Mouse (Mus musculus) T-helper 2 cell (primary cell): Measurements from ENCODE around the gene Romo1.

Experiments used
- in situ Hi-C: fragments of 300-600 bp; cut with MboI, MseI; formaldehyde crosslinking; loops from one replicate; pipeline ENCODE4 v1.15.1; 2025; ENCODE audit warnings: high pct_unique_total_duplicates

The Romo1 gene

DNA sequence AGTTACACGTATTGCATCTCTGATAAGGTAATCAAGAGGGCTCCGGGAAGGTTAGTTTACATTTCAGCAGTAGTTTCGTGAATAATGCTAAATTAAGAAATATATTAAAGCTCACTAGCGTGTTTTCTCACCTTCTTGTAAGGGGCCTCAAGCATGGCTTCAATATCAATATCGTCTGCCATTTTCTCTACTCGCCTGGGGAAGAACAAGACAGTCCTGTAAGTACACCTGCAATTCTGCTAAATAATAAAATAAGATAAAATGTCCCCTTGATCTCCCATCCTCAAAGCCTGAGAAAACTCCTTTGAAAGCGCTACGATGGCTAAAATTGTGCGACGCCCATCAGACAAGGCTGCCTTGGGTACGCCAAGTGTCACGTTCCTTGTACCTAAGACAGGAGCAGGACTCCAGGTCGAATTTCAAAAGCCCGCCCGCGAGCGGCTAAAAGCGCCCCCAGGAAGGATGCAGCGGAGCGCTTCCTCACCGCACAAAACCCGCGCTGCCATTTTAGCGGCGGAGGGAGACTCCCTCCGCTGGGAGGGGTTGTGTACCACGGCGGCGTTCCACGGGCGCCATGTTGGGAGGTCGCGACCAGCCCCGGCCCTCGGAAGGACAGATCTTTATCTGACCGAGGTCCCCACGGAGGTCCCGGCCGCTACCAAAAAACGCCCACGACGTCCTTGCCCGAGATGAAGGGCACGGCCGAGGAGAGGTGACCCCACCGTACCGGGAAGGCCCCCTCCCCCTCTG lies 35.4 kb downstream of the Romo1 start:
- in situ Hi-C loops: loop anchor here (25.0 kb wide), 1 partner anchor 1292 kb away; the partner anchor contains the start of gene Eif2s2

DNA sequence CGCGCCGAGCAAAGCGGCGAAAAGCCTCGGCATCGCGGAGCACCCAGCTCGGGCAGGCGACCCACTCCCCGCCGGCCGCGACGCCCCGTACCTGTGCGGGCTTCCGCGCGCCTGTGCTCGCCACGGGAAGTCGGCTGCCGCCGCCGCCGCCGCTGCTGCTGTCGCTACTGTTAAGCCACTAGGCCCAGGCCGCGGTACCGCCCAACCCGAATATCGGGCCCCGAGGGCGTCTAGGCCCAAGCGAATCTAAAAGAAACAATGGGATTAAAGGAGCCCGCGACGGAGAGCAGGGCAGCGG lies 35.9 kb downstream of the Romo1 start:
- in situ Hi-C loops: loop anchor here (25.0 kb wide), 1 partner anchor 1292 kb away; the partner anchor contains the start of gene Eif2s2

DNA sequence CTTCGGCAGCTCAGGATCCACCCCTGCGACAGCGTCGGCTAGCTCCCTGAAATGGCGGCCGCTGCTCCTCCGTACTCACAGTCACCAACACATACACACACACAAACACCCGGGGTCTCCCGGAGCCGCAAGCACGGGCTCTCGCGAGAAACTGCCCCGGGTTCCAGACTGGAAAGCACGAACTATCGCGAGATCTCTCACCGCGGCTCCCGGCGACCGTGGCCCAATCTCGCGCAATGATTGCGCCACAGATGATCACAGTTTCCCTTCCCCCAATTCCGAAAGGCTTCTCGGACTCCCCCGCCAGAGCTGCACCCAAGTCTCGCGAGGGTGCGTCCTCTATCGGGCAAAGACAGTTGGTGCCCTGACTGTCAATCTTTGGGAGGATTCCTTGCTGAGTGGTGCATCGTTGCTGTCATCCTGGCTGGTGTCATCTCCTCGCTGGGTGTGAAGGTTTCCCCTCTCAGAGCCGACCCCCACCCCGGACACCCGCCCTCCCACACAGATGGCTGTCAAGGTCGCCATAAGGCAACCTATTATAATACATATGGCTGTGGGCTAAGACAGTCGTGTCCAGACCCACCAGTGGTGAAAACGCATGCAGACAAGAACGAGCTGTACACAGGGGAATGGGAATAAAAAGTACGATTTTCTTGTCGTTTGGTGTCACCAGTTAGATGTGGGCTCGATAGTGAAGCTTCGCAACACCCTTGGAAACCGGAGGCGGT lies 36.4 kb downstream of the Romo1 start, which contains the start of gene Rbm39:
Gene Rbm39 (minus strand): TSS at position 145 of the 728 bp plus-strand sequence.
- in situ Hi-C loops: loop anchor here (25.0 kb wide), 1 partner anchor 1293 kb away; the partner anchor contains the start of gene Eif2s2

DNA sequence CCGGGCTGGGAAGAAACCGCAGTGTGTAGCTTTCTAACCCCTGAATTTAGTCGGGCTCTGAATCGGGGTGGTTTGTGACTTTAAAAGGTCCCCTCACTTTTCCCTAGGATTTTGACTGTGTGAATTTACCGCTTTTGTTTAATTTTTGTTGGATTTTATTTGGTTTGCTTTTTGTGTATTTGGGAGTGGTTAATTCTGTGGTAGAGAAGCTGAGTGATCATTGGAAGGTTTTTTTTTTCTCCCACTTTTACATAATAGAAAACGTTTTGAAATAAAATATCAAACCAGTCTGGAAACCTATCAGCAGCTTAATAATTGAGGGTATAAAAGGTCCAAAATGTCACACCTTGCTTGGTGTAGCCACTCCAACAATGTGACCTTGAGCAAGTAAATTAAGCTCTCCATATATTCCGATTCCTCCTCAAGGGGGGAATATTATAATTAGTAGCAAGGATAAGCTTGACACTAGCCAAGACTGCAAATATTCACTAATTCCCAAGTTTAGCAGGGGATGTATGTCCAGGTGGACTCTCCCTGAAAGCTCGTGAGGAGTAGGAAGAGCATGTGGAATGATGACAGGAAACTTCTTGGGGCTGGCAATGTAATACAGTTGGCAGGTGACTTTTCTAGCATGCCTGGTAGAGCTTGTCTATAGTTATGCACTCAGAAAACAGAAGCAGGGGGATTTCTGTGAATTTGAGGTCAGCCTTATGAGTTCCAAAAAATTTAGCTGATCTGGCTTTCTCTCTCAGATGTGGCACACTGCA lies 37.2 kb downstream of the Romo1 start:
- in situ Hi-C loops: loop anchor here (25.0 kb wide), 1 partner anchor 1294 kb away; the partner anchor contains the start of gene Eif2s2

DNA sequence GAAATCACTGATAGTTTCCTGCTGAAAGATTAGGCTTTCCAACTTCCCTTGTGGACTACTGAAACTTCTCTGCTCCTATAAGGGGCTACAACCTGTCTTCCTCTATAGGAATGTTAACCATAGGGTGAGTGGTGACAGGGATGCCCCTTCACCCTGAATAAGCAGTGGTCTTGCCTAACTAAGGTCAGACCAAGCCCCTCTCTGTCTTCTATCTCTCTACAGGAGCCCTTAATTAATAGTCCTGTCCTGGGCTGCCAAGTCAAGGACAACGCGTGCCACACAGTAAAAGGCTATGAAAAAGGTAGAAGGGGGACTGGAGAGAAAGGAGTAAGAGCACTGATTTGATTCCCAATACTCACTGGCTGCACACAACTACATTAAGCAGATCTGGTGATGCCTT lies 37.8 kb downstream of the Romo1 start:
- in situ Hi-C loops: loop anchor here (25.0 kb wide), 1 partner anchor 1294 kb away; the partner anchor contains the start of gene Eif2s2

DNA sequence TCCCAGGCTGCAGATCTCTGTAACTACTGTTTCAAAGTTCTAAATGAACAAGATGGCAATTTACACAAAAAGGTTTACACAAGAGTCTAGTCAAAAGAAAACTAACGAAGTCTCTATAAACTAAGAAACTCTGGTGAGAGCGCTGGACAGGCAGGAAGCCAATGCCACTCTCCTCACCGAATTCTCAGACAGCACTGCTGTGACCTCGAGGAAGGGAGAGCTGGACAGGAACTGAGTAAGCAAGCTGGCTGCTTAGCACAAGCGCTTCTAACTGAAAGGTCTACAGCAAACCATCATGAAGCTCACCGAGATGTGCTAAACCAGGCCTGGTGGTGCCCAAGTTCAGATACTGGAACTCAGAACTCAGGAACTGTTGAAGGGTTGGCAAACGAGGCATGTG lies 45.4 kb downstream of the Romo1 start:
- in situ Hi-C loops: loop anchor here (25.0 kb wide), 1 partner anchor 1302 kb away; the partner anchor contains the start of gene Eif2s2

DNA sequence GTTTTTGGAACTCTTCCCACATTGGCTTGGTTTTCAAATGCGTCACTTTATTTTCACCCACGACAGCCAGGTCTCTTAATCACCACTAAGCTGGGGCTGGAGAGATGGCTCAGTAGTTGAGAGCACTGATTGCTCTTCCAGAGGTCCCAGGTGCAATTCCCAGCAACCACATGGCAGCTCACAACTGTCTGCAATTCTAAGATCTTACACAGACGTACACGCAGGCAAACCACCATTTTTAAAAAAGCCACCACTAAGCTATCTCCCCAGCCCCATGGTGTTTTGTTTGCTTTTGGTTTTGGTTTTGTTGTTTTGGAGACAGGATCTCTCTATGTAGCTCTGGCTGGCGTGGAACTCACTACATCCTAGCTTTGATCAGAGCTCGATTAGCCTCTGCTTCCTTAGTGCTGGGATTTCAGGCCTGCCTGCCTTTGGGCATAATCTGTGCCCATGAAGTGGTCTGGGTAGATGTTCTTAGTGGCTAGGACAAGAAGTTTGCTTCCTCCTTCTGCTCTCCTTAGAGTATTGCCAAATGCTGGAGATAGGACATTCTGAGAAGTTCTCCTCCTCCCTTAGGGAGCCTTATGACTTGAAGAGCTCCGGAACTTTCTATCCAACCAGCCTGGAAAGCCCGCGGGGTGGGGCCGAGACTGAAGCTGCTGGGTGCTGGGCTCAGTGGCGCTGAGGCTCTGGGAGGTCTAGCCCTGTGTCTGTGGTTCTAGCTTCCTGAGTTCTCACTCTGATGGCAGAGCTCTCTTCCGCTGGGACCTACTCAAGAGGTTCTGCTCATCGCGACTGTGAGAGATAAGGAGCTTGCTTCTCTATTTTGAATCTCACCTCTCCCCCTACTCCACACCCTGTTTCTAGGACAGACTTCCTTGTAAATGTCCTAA lies 46.4 kb downstream of the Romo1 start:
- in situ Hi-C loops: loop anchor here (25.0 kb wide), 1 partner anchor 1303 kb away; the partner anchor contains the start of gene Eif2s2

DNA sequence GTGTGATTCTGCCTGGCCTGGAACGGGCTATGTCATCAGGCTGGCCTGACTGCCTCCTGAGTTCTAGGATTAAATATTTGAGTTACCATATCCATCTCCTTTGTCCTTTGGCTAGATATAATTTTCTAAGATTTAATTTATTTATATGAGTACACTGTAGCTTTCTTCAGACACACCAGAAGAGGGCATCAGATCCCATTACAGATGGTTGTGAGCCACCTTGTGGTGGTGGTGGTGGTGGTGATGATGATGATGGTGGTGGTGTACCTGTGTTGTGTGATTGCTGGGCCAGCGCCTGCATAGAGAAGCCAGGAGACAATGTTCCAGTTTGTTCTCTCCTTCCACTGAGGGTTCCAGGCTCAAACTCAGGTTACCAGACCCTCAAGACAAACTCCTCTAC lies 47.7 kb downstream of the Romo1 start:
- in situ Hi-C loops: loop anchor here (25.0 kb wide), 1 partner anchor 1304 kb away; the partner anchor contains the start of gene Eif2s2

DNA sequence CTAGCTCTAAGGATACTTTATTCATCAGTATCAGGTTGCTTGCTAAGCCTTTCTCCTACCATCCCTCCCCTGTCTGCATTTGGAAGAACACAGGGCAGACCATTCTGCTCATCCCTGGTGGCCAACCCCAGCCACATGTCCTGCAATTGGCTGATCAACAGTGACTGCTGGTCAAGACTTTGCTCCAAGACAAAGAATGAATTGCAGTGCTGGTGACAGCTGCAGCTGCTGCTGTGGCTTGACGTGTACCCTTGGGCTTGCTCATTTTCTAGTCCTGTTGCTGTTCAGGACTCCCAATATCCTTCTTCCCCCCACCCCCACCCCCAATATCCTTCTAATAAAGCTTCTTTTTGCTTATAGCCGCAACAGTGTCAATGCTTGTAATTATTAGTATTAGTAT lies 48.2 kb downstream of the Romo1 start:
- in situ Hi-C loops: loop anchor here (25.0 kb wide), 1 partner anchor 1305 kb away; the partner anchor contains the start of gene Eif2s2

DNA sequence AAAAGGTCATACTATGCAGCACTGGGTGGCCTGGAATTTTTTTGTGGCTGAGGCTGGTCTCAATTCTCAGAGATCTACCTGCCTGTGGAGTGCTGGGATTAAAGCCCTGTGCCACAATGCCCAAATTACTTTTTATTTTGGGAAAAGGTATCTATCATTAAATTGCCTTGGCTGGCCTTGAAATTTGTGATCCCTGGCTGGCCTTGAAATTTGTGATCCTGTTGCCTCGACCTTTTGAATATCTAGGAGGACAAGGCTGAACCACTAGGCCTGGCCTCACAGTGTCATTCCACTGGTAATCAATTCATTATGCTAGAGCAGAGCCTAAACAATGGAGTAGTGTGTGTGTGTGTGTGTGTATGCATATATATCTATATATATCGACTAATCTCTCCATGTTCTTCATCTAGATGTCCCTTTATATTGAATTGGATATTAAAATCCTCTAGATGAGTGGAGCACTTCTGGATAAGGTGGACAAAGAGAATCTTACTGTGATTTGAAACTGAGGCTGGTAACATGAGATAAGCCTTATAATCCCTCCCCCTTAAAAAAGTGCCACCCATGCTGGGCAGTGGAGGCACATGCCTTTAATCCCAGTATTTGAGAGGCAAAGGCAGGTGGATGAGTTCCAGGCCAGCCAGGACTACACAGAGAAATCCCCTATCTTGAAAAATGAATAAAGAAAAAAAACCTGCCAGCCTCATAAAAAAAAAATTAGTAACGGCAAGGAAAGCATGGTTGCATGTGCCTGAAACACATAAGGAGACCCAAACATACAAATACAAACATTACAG lies 49.4 kb downstream of the Romo1 start:
- in situ Hi-C loops: loop anchor here (25.0 kb wide), 1 partner anchor 1306 kb away; the partner anchor contains the start of gene Eif2s2

DNA sequence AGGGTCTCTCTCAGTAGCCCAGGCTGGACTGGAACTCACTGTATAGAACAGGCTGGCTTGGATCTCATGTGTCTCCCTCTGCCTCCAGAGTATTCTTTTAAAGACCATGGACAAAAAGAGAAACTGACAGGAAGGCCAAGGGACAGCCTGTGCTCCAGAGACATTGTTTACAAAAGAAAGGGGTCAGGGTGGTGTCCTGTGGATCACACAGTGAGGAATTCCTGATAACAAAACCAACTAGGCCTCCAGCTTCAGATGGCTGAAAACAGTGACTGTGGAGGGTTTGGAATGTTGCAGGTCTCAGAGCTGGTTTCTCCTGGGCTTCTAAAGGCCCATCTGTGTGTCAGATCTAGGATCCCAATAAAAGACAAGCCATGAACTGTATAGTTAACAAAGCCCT lies 50.7 kb downstream of the Romo1 start:
- in situ Hi-C loops: loop anchor here (25.0 kb wide), 1 partner anchor 1307 kb away; the partner anchor contains the start of gene Eif2s2
